Mouse (Mus musculus) layer of hippocampus, adult 9-11 months (tissue): ENCODE measurements around the gene Slc7a11.

Experiments used
- DNase-seq: peaks from one replicate; pipeline ENCODE4 v3.0.0; 2022

Slc7a11 gene

DNA sequence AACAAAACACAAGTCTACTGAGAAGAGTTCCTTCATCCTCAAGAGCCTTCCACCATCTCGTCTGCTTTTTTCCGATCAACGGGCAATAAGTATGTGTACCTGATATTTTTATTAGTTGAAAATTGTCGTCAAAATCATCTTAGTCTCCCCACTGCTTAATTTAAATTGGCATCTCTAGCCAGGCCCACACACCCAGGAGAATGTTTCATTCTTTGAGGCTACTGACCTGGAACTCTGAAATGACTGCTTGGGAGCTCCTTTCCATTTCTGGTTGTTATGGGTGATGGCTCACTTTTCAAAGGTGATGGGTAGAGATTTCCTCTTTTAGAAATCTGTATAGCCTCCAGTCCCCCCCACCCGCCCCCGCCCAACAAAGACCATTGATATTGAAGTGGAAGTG, 54.6 kb downstream of the Slc7a11 start:
- DNase-seq: no peak

DNA sequence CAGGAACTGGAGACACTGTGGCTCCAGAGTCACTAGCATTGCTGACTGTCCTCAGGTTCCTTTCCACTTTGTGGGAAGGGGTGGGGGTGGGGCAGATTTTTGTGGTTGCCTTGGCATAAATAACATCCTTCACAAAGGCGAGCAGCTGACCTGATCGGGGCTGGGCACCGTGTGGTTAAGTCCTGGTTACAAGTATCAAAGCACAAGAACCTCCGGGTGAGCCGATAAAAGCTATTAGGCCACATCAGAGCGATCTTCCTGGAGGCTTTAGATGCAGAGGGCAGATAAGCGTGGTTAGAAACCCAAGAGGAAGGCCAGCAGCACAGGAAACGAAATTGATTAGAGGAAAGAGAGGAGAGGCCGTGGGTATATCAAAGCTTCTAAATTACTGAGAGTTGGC, 55.1 kb downstream of the Slc7a11 start:
- DNase-seq: no peak

DNA sequence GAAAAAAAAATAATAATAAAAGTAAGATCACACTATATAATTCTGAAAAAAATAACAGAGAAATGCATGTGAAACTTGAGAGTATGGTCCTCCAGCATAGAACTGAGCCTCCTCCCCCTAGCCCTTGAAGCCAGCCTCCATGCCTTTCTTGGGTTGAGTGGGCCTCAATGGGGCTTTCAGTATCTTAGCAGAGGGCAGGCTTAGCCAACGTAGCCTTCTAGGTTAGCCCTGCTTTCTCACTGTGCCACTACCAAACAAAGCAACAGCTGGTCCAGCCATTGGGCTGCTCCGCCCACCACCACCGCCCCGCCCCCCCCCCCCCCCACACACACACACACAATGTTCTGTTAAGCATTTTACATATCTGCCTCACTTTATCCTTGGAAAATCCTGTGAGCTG, 56.1 kb downstream of the Slc7a11 start:
- no peak for DNase-seq

DNA sequence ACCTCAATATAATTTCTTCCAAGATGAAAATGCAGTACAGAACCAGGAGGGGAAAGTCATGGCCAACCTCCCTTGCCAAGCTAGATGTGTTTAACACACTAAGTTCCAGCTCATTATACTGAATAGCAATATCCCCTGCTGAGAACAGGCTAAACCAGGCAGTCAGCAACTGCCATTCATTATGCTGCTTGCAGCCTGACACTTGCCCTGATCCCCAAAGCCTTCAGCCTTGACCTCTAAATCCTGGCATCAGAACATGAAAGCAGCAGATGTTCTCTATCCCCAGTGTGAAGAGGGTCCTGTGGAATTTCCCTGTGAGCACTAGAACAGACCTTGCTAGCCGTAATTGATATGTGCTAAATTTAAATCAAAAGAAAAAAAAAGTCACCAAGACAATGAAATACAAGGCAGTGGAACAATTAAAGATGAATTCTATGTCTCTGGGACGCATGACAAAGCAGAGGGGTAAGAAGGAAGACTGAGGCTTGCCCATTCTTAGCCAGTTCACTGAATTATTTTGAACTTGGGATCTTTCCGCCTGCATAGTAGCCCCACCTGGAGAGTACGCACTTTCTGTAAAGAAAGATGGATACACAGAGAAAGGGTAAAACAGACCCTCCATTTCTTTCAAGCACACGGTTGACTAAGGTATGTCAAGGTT, 56.7 kb downstream of the Slc7a11 start:
- DNase-seq: no peak

DNA sequence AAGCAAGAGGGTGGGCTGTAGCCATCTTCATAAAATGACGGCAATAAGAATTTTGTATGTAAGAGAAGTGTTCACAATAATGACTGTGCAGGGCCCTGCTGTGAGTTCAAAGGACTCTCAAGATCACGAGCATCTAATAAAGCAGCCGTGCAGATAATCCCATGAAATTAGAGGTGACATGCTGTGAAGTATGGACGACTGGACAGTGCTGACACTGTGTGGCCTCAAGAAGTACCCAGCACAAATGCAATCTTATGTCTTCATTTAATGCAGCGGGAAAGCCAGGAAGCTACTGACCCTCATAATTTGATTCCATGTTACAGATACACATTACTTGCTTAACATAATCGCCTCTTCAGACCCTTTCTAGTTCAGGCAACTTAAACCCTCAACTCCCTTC, 57.3 kb downstream of the Slc7a11 start:
- DNase-seq: no peak

DNA sequence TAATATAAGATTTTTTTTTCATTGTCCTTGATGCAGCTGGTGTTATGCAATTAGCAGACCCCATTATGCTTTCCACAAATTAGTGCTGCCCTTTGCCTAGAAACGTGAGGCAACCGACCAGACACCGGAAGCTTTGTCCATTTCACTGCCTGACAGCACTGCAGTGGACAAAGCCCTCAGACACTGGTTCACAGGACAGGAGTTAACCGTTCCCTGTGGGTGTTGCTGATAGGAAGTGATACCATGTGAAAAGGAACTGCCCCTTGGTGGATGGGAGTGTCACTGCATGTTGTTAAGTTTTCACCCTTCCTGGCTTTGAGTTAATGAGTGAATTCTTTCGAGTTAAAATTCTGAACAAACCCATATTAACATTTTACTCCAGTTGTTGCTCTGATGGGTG, 60.7 kb downstream of the Slc7a11 start:
- DNase-seq: peak; percentile 45

DNA sequence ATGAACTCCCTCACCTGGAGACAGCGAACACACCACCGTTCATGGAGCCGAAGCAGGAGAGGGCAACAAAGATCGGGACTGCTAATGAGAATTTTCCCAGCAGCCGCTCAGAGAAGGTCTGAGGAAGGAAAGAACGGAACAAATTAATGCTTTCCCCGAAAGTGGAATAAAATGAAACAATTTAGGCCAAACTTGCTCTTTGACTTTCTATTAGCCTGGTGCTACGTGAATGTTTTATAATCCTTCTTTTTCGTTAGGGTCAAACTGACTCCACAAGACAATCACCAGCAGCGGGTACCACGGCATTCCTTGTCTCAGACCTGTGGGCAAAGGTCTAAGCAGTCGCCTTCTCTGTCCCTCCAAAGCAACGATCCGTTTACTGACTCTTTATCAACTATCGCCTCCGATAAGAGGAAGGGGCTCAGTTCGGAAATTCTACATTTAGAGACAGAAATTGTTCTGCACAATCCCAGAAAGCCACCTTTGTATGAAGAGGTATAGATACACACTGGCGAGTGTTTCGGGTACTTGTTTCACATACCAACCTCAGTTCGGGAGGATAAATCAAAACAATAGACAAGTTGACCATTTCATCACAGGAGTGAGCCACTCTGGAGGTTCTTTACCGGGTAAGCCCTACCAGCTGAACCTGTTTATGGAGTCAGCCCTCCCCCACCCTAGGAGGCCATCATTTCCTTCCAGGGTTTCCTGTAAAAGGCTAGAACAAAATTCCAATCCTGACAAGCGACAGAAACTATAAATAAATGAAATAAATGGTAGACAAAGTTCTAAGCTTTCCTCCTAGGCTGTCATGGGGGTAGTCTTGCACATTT, 61.3 kb downstream of the Slc7a11 start:
- DNase-seq: no peak

DNA sequence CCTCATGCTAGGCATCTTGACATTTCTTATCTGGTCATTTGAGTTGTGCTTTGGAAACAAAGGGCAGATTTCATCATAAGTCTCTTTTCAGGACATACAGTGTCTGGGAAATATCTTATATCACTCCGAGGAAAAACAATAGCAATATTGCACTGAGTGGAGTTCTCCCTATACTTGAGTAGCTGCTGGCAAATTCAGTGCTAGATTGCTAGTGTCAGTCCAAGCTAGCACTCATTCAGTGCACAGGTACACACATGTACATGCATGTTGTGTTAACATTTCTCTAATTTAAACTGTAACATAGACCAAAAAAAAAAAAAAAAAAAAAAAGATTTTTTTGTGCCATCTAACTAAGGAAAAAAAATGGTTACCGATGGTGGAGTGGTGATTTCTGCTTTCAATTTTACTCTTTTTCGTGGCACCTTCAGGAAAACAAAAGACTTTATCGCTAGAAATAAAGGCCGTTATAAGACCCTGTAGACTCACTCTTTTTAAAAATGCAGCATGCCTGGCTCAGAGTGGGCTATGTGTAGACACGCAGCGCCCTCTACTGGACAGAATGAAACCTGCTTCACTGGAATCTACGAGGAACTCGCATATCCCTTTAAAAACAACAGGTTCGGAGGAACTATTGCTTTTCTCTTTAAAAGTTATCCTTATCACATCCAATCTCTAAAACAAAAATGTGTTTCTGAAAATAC, 62.1 kb downstream of the Slc7a11 start:
- peak; percentile 82 for DNase-seq

DNA sequence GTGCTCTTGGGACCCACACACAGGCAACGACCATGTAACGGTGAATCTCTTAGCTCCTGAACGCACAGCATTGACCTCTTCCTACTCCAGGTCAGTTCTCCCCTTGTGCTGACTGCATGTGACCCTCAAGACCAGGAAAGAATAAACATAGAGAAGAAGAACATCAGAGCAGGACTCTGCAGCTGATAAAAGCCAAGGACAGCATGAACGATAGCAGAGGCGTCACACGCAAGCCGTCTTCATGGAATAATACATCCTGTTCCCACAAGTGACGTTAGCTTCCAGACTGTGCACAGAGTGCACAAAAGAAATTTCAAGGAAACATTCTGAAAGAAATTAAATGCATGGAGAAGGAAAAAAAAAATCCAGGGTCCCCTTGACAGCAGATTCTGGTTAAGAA, 63.5 kb downstream of the Slc7a11 start:
- no peak for DNase-seq

DNA sequence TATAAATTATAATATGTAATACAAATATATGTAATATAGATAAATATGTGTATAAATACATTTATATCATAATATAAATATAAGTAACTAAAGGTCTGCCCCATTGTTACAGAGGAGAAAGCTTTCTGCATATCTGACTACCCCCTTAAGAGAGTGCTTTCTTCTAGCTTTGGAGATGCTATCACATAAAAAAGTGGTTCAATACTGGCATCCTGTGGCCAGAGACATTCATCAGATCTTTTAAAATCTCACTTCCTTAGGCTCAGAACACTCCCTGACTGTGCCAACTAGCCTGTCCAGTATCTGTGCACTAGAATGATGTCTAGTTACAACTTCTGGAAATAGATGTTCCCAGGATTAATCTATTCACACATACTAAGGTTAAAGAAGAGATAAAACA, 67.9 kb downstream of the Slc7a11 start:
- no peak for DNase-seq

DNA sequence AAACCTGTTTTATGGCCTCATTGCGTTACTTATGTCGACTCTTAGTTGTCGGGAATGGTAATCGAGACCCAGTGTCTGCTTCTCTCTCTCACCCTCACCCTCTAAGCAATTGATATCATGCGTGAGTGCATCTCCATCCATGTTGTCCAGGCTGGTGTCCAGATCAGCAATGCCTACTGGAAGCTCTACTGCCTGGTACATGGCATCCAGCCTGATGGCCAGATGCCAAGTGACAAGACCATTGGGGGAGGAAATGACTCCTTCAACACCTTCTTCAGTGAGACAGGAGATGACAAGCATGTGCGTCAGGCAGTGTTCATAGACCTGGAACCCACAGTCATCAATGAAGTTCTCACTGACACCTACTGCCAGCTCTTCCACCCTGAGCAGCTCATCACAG, 73.6 kb downstream of the Slc7a11 start:
- DNase-seq: no peak

DNA sequence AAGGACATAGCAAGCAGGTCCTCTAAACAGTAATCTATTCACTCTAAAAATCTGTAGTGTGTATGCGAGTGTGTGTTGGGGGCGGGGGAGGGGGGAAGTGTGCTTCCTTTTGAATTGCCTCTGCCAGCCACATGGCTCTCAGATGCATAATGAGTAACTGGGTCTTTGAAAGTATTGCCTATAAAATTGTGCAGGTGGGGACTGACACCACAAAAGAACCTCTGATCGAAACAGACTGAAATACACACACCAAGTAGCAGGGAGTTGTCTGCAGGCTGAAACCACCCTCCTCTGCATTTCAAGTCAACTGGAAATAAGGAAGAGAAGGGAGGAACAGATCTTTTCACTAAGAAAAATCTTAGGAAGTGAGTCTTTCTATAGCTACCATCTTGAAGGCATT, 76.2 kb downstream of the Slc7a11 start:
- DNase-seq: no peak

DNA sequence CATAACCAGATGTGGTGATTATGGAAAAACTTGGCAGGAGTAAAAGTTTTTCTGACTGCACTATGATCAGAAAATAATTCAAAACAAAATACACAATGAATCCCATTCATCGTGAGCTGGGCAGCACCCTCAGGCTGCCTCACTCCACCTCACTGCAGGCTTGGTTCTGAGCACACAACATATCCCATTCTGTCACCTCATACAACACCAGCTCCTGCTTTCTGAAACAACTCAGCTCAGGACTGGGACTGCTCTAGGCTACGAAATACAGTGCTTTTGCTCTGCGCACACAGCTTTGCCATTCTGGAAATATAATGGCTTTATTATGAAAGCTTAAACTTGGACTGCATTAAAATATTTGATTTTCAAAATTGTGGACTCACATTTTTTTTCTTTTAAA, 79.8 kb downstream of the Slc7a11 start:
- no peak for DNase-seq

DNA sequence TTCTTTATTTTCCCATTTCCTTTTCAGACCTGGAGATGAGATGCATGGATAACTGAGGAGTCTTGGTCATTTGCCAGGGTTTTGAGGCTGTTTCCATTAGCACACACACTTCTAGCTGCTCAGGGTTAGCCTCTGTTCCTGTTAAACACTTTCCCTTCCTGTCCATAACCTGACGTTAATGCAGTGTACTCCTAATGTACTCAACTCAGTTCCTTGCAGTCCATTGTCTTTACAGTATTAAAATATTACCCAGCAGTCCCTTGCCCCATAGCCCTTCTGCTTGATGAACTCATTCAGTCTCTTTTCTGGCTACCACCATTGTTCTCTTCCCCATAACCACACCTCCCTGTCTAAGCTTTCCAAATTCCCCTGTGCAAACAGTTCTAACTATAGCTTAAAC, 96.3 kb downstream of the Slc7a11 start:
- no peak for DNase-seq

DNA sequence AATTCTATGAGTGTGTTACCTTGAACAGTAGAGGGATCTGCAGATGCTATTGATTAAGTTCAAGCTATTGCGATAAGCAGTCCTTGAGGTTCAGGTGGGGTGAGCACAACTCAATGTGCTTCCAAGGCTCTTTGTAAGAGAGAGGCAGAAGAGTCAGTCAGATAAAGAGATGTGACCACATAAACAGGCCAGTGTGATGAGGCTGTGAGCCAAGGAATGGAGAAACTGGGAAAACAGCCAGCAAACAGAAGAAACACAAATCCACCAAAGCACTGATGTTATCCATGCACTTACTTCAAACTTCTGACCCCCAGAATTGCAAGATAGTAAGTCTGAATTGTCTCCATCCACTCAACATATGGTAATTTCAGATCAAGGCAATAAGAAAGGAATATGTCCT, 99.0 kb downstream of the Slc7a11 start:
- DNase-seq: no peak

DNA sequence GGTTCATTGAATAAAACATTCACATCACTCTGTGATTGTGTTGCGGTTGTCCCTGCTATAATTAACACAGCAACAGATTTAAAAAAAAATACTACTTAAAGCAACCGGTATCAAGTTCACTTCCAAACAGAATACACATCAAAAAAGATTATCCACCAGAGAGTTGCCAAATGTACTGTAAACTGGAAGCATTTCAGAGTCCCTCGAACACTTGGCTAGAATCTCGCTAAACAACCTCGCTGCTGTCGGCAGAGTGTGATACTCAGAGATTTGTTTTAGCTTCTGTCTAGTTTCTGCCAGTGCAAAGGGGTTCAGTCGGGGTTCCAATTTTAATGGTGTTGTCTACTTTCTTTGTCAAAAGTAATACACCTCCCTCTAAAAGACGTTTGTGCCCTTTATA, 118.9 kb downstream of the Slc7a11 start:
- no peak for DNase-seq

DNA sequence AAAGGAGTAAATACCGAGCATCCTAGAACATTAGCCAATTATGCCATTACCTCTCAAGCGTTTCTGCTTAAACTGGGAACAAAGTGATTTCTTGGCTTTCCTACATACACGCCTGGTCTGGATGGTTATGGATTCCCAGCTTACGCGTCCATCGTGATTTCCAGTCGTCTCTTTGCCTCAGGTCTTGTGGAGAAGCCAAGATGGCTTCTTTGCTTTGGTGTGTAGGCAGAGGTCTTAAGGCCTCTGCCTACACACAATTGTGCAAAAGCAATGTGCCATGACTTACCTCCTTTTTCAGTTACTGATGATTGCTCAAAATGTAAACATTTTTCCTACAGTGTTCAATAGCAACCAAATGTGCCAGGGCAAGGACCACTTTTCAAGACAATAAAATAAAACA, 119.5 kb downstream of the Slc7a11 start:
- no peak for DNase-seq

DNA sequence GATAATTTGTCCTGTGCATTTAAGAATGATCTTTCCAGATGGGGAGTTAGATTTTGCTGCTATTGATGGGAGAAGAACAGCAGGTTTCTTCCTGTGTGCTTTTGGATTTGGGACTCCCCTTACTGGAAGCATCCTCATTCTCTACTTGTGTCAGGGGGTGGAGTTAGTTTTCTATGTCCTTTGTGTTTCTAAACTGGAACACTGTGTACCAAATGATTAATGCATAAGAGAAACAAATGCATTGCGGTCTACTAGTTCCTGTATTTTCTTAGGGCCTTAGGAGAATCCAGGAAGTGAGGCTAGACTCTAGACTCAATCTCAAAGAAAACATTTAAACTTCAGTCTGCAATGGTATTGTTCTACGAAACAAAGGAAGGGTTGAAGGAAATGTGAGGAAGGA, 122.6 kb downstream of the Slc7a11 start:
- DNase-seq: no peak

DNA sequence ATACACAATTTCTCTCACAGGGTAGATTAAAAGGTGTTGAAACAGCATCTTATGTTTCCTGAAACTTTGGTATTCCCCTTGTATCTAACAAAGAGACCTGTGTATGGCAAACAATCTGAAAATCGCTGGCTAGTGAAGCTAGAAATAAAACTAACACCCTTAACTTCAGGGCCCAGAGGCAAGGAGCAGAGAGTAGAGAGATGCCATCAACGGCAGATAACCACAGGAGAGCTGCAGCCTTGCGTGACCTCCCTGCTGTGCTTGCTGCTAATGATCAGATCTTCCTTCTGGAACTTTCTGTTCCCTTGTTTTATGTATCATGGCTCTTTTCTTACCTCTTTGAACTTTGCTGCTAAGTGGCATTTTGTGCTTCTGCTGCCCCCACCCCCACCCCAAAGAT, 125.3 kb downstream of the Slc7a11 start:
- no peak for DNase-seq

DNA sequence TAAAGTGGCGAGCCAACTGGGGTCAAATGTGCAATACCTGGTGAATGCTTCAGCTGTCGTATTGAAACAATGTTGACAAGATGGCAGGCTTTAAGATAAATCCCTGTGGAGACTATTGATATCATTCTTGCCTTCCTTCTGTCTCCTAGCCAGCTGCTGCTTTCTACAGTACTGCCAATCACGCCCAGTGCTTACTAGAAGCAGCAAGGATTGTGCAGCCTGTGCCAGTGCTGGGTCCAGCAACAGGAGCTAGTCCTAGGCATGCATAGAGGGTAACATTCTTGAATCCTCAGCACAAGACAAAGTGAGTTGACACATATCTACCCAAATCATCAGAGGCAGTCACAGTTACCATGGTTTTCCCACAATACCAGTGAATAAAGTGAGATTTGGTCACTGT, 129.6 kb downstream of the Slc7a11 start:
- no peak for DNase-seq

DNA sequence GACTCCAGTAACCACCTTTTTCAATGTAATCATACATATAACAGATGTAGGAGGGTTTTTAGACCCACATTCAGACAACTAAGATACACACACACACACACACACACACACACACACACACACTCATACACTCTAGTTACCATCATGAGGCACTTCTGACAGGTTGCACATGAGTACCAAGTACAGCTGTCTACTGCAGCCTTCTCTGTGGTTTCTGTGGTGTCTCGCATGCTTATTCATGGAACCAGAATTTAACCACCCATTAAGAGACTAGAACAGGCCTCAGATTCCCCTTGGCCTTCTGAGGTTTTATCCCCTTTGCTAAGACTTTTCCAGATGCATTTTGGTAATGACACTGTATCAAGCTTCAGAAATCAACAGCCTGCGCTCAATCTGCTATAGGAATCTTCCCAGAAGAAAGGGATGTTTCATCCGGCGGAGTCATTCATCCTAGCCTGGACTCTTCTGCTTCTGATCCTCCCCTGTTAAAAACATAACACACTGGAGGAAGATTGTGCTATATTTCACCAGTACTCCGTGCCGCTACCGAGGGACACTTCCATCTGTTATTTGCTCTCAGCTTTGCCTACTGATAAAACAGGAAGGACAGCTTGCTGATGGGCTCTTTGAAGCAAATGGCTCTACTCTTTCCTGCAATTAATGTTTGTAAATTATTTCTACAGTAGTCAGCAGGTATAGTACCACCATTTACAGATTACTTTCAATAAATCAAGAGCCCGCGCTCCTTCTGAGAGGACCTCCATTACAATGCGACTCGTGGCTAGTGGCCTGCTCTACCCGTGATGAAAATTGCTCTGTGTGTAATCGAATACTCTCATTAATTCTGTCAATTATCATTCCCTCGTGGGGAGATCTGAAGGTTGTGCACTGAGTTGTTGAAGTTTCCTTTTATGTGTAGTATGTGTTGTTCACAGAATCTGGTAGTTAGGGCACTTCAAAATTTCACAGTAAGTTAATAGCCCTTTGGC, 135.8 kb downstream of the Slc7a11 start:
- peak; percentile 9 for DNase-seq

DNA sequence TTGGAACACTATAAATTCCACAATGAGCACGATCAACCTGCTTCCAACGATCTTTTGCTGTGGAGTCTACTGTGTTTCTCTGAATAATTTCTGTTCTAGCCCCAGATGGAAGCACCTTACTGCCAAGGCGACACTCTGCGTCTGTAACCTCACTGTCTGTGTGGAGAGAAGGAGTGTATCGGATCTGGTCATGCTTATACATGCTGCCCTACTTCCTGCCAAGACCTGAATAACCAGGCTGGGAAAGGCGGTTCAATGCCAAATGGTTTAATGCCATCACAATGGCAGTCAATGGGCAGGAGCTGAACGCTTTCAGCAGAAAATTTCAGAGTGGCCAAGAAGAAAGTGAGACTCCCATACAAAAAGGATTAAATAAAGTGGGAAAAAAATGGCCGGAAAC, 137.1 kb downstream of the Slc7a11 start:
- DNase-seq: no peak

DNA sequence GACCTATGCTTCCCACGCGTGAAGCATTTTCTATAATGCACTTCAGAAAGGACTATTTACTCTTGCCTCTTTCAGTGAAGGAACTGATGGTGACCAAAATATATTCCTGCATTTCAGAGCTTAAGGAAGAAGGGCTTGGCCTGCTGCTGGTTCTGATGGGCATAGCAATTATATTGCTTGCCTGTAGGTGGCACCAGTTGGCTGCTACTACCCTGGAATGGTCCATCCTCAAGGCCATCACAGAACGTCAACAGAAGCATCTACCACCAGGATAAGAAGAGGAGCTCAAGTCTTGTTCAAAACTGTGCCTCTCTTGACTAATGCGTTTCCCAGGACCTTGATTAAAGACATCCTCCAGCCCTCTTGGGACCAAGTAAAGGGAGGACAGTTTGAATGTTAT, 139.3 kb downstream of the Slc7a11 start:
- no peak for DNase-seq
